Mouse (Mus musculus): ENCODE data around the gene Trmt44.
A peak's percentile ranks its signal among the peaks of the same experiment; 100 is the strongest.
"Not testable (repeated sequence)": the region's sequence is repeated elsewhere in the genome, so short reads cannot be mapped to it uniquely, and the experiment has no call there.

Gene Trmt44

GRCm38 (mm10) chr5:35584259-35584658 is 9.4 kb upstream of the Trmt44 start:
- not testable (repeated sequence) for DNase-seq

DNA sequence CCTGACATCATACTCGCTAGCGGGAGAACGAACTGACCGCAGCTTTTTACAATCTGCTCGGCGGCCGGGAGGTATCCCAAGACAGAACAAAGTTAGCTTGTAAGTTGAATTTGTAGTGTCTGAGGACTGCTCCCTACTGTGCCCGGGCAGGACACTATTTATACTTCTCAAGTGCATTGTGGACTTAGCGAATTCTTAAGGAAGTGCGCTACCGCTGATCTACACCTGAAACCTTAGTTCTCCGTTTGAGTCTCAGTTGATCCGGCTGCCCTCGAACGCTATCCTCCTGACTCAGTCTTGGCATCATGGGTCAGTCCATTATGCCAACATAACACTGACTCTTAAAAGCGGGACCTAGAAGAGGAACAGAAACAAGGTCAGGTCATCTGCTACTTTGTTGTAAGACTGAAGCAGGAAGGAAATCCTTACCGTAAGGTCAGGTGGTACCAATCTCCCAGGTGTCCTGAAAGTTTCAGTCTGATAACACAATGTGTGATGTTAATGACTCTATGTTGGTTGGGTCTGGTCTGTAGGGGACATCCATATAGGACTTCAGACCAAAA is 8.4 kb upstream of the Trmt44 start:
- DNase-seq, result no peak

GRCm38 (mm10) chr5:35582445-35583220 is 7.8 kb upstream of the Trmt44 start, which contains the start of gene Acox3:
Gene Acox3 (plus strand): TSS chr5:35583040.
- peak; percentile 95 for DNase-seq

GRCm38 (mm10) chr5:35580156-35580922 is 5.5 kb upstream of the Trmt44 start:
- no peak for DNase-seq

GRCm38 (mm10) chr5:35579247-35579893 is 4.5 kb upstream of the Trmt44 start:
- no peak for DNase-seq

- DNase-seq, result no peak
Observed at GRCm38 (mm10) chr5:35578411-35578810, 3.5 kb upstream of the Trmt44 start.

DNA sequence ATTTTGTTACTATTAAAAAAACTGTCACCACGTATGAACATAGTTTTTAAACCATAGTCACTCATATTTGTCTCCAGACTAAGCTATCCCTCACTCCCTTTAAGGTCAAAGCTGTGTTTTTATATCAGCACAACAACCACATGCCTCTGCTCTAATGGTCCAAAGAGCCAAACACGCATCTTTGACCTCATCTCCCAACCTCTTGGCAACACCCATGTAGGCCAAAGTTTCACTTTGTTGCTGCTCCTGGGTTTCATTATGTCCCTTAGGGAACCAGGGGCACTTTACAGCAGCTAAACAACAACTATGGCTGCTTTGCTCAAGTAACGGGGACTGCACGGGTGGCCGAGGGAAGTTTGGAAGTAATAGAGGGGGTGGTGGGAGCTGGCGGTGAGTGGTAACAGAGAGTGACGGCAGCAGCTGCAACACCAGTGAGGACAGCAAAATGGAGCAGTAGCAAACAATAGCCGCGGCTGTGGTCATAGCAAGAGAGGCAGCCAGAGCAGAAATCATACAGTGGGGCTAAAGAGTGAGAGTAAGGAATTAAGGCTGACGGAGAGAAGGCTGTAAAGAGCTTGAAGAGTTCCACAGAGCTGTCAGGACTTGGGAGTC is 1.6 kb upstream of the Trmt44 start:
- DNase-seq, result no peak

DNA sequence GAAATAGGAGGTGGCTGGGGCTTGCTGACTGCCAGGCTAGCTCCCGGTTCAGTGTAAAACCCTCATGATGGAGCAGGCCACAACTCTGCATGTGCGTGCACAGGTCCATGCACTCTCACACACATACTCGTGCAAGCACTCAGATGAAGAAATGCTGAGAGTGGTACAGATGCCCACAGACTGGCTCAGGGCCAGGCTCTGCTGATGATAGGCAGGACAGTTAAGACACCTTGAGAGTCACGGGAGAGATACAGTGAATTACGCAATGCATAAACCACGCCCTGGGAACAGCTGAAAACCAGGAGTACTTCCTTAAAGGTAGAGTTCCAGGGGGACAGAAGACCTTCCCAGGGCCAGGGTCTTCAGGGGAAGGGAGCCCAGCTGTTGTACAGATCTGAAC is 3.3 kb downstream of the Trmt44 start:
- DNase-seq, result no peak

DNA sequence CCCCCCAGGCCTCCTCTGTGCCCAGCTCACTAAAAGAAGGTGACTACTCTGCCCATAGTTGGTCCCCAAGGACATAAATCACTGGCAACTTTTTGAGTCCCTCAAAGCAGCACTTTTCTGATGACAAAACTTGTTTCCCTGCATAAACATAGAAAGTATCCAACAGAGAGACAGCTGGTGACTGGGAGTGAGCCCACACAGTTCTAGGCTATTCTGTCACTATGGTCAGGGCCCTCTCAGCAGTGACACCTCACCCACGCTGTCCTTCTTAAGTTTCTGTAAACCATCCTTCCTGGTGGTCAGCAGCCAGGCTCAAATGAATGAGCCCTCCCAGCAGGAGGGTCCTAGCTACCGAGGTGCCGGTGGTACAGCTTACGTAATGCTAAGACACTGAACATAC is 8.2 kb downstream of the Trmt44 start:
- no peak for DNase-seq

- DNase-seq, result no peak
Observed at GRCm38 (mm10) chr5:35565217-35565616, 9.7 kb downstream of the Trmt44 start.

- DNase-seq, result peak; percentile 78
Observed at GRCm38 (mm10) chr5:35563449-35563848, 11.4 kb downstream of the Trmt44 start.

- no peak for DNase-seq
Observed at GRCm38 (mm10) chr5:35562616-35563015, 12.3 kb downstream of the Trmt44 start.

GRCm38 (mm10) chr5:35559447-35559846 is 15.4 kb downstream of the Trmt44 start:
- DNase-seq, result no peak

- no peak for DNase-seq
Observed at GRCm38 (mm10) chr5:35557946-35558621, 16.8 kb downstream of the Trmt44 start.

DNA sequence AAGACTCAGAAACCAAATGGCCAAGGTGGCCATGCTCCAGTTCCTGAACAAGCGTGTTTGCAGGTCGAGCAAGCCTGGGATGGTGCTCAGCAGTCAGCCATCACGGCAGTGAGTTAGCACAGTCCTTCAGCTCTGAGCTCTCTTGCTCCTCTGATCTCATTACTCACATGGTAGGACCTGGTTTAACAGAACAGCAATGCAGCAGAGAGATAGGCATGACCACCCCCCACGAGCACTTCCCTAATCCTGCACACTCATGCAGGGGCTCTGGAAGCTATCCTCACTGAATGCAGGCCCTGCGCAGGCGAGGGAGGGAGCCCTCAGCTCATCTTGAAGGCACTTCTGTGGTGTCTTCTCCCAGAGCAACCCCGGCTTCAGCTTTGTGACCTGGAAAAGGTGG is 18.5 kb downstream of the Trmt44 start:
- no peak for DNase-seq

DNA sequence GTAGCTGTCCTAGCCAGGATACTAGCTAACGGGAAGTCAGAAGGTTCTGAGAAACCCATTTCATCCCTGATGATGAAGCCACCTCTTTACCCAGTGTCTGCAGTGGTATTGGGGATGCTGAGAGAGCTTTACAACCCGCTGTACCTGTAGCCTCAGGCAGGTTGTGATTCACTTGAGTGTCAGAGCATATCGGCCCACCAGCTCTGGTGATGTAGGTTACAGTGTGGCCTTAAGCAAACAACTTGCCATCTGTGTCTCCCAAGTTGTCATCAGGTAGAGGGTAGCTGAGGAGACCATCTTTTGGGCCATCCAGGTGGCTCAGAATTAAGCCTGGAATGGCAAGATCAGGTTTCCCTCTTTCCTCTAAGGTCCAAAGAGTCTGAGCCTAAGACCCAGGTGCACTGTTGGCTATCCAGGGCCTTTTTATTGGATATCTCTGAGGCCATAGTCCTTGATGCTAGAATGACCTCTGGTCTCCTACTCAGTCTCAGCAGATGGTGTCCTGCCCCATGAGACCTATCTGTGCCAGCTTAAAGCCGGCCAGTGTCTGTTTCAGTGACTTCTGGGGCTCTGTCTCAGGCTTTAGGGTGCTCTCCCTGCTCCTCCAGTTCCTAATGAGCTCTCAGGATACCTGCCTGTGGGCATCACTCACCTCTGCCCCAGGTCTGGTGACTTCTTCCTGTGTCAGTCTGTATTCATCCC is 21.9 kb downstream of the Trmt44 start:
- no peak for DNase-seq

DNA sequence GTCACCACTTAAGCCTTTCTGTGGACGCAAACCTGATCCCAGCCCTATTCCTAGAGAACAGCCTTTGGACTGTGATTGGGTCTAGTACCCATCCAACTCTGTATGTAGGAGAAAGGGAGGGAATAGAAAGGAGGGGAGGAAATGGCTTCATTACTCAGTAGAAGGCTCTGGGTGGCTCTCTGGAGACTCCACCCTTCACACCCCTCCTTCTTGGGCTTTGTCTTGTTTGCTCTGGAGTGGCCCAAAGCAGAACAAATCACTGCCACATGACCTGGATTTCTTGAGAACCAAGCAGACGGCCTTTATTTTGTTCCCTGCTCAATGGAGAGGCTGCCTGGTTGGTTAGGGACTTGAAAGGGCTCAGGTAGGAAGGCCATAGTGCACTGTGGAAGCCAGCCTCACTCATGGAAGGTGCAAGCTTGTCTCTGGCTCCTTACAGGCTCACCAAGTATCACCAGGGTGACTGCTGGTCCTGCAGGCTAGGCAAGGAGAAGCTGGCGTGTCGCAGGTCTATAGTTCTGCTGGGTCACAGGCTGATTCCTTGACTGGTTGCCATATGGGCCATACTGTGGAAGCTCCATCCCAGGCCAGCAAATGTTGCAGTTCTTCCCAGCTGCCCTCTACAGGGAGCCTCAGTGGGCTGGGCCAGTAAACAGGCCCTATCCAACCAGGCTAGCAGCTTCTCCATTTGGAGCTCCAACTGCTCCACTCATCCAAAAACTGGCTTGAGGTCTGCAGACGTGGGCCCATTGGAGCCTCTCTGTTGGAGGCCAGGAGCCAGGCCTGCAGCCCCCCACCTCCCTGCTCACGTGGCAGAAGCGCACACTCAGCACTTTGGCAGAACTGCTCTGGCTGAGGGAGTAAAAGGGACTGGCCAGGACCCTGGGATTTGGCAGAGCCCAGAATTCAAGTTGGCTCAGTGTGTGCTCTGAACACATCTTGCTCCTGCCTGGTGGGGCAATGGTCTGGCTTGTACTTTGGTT is 22.7 kb downstream of the Trmt44 start:
- DNase-seq, result no peak

DNA sequence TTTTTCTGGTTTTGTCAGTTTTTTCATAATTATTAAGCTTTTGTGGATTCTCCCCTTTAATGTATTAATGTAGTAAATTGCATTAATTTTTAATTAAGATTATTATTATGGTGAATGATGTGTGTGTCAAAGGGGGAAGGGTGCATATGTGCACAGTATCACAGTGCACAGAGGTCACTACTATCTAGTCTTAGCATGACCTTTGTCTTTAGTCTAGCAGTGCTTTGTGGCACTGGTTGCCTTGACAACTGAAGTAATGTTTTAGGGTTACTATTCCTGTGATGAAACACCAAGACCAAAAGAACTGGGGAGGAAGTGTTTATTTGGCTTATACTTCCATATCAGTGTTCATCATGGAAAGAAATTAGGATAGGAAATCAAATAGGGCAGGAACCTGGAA is 28.7 kb downstream of the Trmt44 start:
- no peak for DNase-seq

GRCm38 (mm10) chr5:35541059-35541790 is 33.6 kb downstream of the Trmt44 start:
- no peak for DNase-seq

- DNase-seq, result no peak
Observed at GRCm38 (mm10) chr5:35540555-35540954, 34.3 kb downstream of the Trmt44 start.
